Mouse (Mus musculus): Measurements from ENCODE around the gene Gm20517.

Gene Gm20517

GRCm38 (mm10) chr17:47678702-47679101 is 67.3 kb downstream of the Gm20517 start:
- no peak for DNase-seq (ENCODE audit: low read depth)

GRCm38 (mm10) chr17:47682836-47683235 is 71.4 kb downstream of the Gm20517 start:
- DNase-seq (ENCODE audit: low read depth) = no peak

GRCm38 (mm10) chr17:47687409-47688343 is 76.3 kb downstream of the Gm20517 start:
- DNase-seq (ENCODE audit: low read depth) = peak; percentile 91

- no peak for DNase-seq (ENCODE audit: low read depth)
Measured at GRCm38 (mm10) chr17:47688344-47688607, 76.9 kb downstream of the Gm20517 start, which contains the start of gene Tomm6. Gene Tomm6 (minus strand): TSS chr17:47688386.

GRCm38 (mm10) chr17:47688608-47689575 is 77.5 kb downstream of the Gm20517 start, which contains the start of gene Frs3:
Gene Frs3 (plus strand): TSS chr17:47689030.
- DNase-seq (ENCODE audit: low read depth) = no peak

GRCm38 (mm10) chr17:47689894-47690293 is 78.5 kb downstream of the Gm20517 start:
- no peak for DNase-seq (ENCODE audit: low read depth)

- DNase-seq (ENCODE audit: low read depth) = no peak
Measured at GRCm38 (mm10) chr17:47691650-47692049, 80.3 kb downstream of the Gm20517 start.

- no peak for DNase-seq (ENCODE audit: low read depth)
Measured at GRCm38 (mm10) chr17:47693671-47694441, 82.5 kb downstream of the Gm20517 start.

- no peak for DNase-seq (ENCODE audit: low read depth)
Measured at GRCm38 (mm10) chr17:47694442-47694502, 82.9 kb downstream of the Gm20517 start, which contains the start of gene Gm21981. Gene Gm21981 (minus strand): TSS chr17:47694455.

GRCm38 (mm10) chr17:47694503-47695336 is 83.3 kb downstream of the Gm20517 start, which contains the start of gene Prickle4:
Gene Prickle4 (minus strand): TSS chr17:47694736.
- DNase-seq (ENCODE audit: low read depth) = peak; percentile 72

GRCm38 (mm10) chr17:47695337-47695710 is 83.9 kb downstream of the Gm20517 start:
- DNase-seq (ENCODE audit: low read depth) = no peak

- DNase-seq (ENCODE audit: low read depth) = no peak
Measured at GRCm38 (mm10) chr17:47698156-47698555, 86.8 kb downstream of the Gm20517 start.

GRCm38 (mm10) chr17:47699055-47699454 is 87.7 kb downstream of the Gm20517 start:
- DNase-seq (ENCODE audit: low read depth) = no peak

GRCm38 (mm10) chr17:47701793-47702192 is 90.4 kb downstream of the Gm20517 start:
- no peak for DNase-seq (ENCODE audit: low read depth)

- no peak for DNase-seq (ENCODE audit: low read depth)
Measured at GRCm38 (mm10) chr17:47702548-47703345, 91.4 kb downstream of the Gm20517 start.

GRCm38 (mm10) chr17:47703556-47703955 is 92.2 kb downstream of the Gm20517 start:
- no peak for DNase-seq (ENCODE audit: low read depth)

- no peak for DNase-seq (ENCODE audit: low read depth)
Measured at GRCm38 (mm10) chr17:47704692-47705091, 93.3 kb downstream of the Gm20517 start.

- no peak for DNase-seq (ENCODE audit: low read depth)
Measured at GRCm38 (mm10) chr17:47706196-47706595, 94.8 kb downstream of the Gm20517 start.

GRCm38 (mm10) chr17:47707961-47708360 is 96.6 kb downstream of the Gm20517 start:
- DNase-seq (ENCODE audit: low read depth) = no peak

GRCm38 (mm10) chr17:47708972-47709371 is 97.6 kb downstream of the Gm20517 start:
- no peak for DNase-seq (ENCODE audit: low read depth)

- DNase-seq (ENCODE audit: low read depth) = no peak
Measured at GRCm38 (mm10) chr17:47710036-47710435, 98.6 kb downstream of the Gm20517 start.

Measured in fibroblast of lung, adult 2 months (primary cell).